Mouse (Mus musculus) cerebellum, adult 2 months (tissue): Measurements from ENCODE around the gene Fbxw10.

Experiments used
- CTCF ChIP-seq: fragments of 200-500 bp; IDR thresholded peaks from 2 replicates; pipeline ENCODE4 v1.5.1; 2011; ENCODE audit warnings: low read depth, mild to moderate bottlenecking, control low read depth, low read length, moderate library complexity, borderline replicate concordance; ENCODE audit not compliant: insufficient read depth
- POLR2A ChIP-seq: fragments of 200-500 bp; IDR thresholded peaks from 2 replicates; pipeline ENCODE4 v1.6.1; 2011; ENCODE audit warnings: low read length, control low read depth, borderline replicate concordance; ENCODE audit not compliant: insufficient read depth

DNA sequence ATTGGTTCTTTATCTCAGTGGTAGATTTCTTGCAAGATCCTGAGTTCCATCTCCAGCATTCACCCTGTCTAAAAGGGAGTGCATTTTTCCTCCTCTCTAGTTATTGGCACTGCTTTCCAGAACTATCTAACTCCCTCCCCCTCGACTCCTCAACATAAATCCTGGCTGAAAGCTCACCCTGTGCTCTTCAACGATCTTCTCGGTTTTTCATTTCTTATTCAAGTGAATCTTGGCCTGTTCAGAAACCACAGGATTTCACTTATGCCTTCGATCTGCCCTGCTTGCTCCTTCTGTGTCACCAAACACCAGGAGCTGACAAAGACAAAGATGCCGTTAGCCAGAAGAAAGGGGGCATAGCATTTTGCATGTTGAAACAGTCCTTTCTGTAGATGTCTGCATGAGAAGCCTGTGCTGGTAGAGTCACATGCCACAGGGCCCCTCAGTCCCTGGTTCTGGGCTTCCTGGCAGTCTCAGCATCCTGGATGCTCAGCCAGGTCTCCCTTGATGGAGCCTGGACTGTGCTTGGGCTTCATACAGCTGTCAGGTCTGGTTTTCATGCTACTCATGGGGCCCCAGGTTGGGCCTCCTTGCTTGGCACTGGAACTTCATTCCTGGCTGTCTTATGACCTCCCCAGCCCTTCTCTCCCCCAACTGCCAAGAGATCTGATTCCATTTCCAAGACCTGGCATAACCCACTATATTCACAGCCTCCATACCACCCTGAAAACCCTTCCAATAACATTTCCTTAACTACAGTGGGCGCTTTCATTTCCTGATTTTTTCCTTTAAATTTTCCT is 73.3 kb downstream of the Fbxw10 start:
- no peak for TF ChIP-seq CTCF
- no peak for TF ChIP-seq POLR2A
